Mouse (Mus musculus): ENCODE data around the gene Gm49333. TPM values are rescaled to one million over a fixed set of nuclear protein-coding genes. Genes with fewer than 3 reads are reported as not detected.
A peak's percentile ranks its signal among the peaks of the same experiment; 100 is the strongest.
"Not testable (repeated sequence)": the region's sequence is repeated elsewhere in the genome, so short reads cannot be mapped to it uniquely, and the experiment has no call there.

Gm49333 gene
- polyA plus RNA-seq, 1 experiment from 2014 or later, result not detected

GRCm38 (mm10) chr16:20643911-20644310, 32.5 kb downstream of the Gm49333 start:
- Histone ChIP-seq H3K27ac (replicated peaks; ENCODE audit: low read depth, low read length) (no peak overlapping the region), H3K27me3 (ENCODE audit: control insufficient read depth, insufficient read depth, low read length) (no peaks in the 10 kb centered on the region), H3K36me3 (ENCODE audit: control insufficient read depth, insufficient read depth, low read length) (0 out of 2 replicates have a peak, but pooled peaks cover 11% of the 10 kb centered on the region), H3K4me1 (ENCODE audit: control insufficient read depth, insufficient read depth, low read length) (no peaks in the 10 kb centered on the region), H3K9me3 (ENCODE audit: control insufficient read depth, low read length) (no peaks in the 10 kb centered on the region), H3K9ac (replicated peaks; ENCODE audit: low read length) (no peak overlapping the region), H3K4me2 (ENCODE audit: low read length) (no peak overlapping the region), H3K4me3 (replicated peaks; ENCODE audit: low read depth, low read length) (no peak overlapping the region)
- ATAC-seq (ENCODE audit: low FRiP score, low TSS enrichment) (no peak), DNase-seq (no peak)
- WGBS, result 90% methylated on average over 7 of the region's 7 CpGs

GRCm38 (mm10) chr16:20651076-20651946, 39.9 kb downstream of the Gm49333 start, which contains the start of gene Psmd2:
TSS of gene Psmd2 (plus strand) at chr16:20651652.
- no peaks in the 10 kb centered on the region for H3K9me3 ChIP-seq (ENCODE audit: control insufficient read depth, low read length)
- H3K27ac ChIP-seq (replicated peaks; ENCODE audit: low read depth, low read length), result peak within 1 kb of the TSS; percentile 75
- peaks cover 13% of the 10 kb centered on the region for H3K4me1 ChIP-seq (ENCODE audit: control insufficient read depth, insufficient read depth, low read length)
- DNase-seq (peak; percentile 98), ATAC-seq (ENCODE audit: low FRiP score, low TSS enrichment) (peak; percentile 94)
- peak within 1 kb of the TSS; percentile 78 for H3K9ac ChIP-seq (replicated peaks; ENCODE audit: low read length)
- H3K4me2 ChIP-seq (ENCODE audit: low read length), result peak within 1 kb of the TSS; percentile 79
- H3K4me3 ChIP-seq (replicated peaks; ENCODE audit: low read depth, low read length), result peak within 1 kb of the TSS; percentile 72
- no peaks in the 10 kb centered on the region for H3K27me3 ChIP-seq (ENCODE audit: control insufficient read depth, insufficient read depth, low read length)
- WGBS, result 2% methylated on average over 46 of the region's 46 CpGs
- H3K36me3 ChIP-seq (ENCODE audit: control insufficient read depth, insufficient read depth, low read length), result peaks cover 19% of the 10 kb centered on the region

- Histone ChIP-seq H3K27me3 (ENCODE audit: control insufficient read depth, insufficient read depth, low read length) (no peaks in the 10 kb centered on the region), H3K27ac (replicated peaks; ENCODE audit: low read depth, low read length) (peak overlapping the region; percentile 75; the same call in 1 of the 2 replicates), H3K36me3 (ENCODE audit: control insufficient read depth, insufficient read depth, low read length) (peaks cover 26% of the 10 kb centered on the region), H3K4me1 (ENCODE audit: control insufficient read depth, insufficient read depth, low read length) (peaks cover 13% of the 10 kb centered on the region), H3K9ac (replicated peaks; ENCODE audit: low read length) (peak overlapping the region; percentile 78), H3K9me3 (ENCODE audit: control insufficient read depth, low read length) (no peaks in the 10 kb centered on the region), H3K4me2 (ENCODE audit: low read length) (peak overlapping the region; percentile 79), H3K4me3 (replicated peaks; ENCODE audit: low read depth, low read length) (peak overlapping the region; percentile 72)
- WGBS, result 11% methylated on average over 12 of the region's 12 CpGs
- DNase-seq (no peak), ATAC-seq (ENCODE audit: low FRiP score, low TSS enrichment) (no peak)
Observed at GRCm38 (mm10) chr16:20651947-20652310, 40.5 kb downstream of the Gm49333 start.

GRCm38 (mm10) chr16:20653315-20653714, 41.9 kb downstream of the Gm49333 start:
- H3K36me3 ChIP-seq (ENCODE audit: control insufficient read depth, insufficient read depth, low read length), result peaks cover 40% of the 10 kb centered on the region
- H3K4me2 ChIP-seq (ENCODE audit: low read length), result peak overlapping the region; percentile 79; the same call in 1 of the 2 replicates
- H3K9me3 ChIP-seq (ENCODE audit: control insufficient read depth, low read length), result no peaks in the 10 kb centered on the region
- no peak for ATAC-seq (ENCODE audit: low FRiP score, low TSS enrichment)
- WGBS, result 57% methylated on average over 2 of the region's 2 CpGs
- DNase-seq, result no peak
- H3K4me1 ChIP-seq (ENCODE audit: control insufficient read depth, insufficient read depth, low read length), result peaks cover 13% of the 10 kb centered on the region
- H3K4me3 ChIP-seq (replicated peaks; ENCODE audit: low read depth, low read length), result no peak overlapping the region
- H3K27me3 ChIP-seq (ENCODE audit: control insufficient read depth, insufficient read depth, low read length), result no peaks in the 10 kb centered on the region
- H3K27ac ChIP-seq (replicated peaks; ENCODE audit: low read depth, low read length), result no peak overlapping the region
- H3K9ac ChIP-seq (replicated peaks; ENCODE audit: low read length), result no peak overlapping the region

DNA sequence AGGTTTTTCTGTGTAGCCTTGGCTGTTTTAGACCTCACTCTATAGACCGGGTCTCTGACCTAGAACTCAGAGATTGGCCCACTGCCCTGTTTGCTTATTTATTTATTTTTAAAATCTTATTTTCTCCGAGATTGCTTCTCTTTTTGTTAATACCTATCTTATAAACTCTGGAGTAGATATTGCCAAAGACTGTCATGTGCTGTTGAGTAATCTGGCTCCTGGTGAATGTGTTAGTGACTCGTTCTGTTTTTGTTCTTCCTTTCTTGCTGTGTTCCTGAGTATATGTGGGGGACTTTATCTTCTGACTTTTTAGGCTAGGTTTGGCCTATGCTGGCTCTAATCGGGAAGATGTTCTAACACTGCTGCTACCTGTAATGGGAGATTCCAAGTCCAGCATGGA, 46.3 kb downstream of the Gm49333 start:
- Histone ChIP-seq H3K36me3 (ENCODE audit: control insufficient read depth, insufficient read depth, low read length) (peaks cover 80% of the 10 kb centered on the region), H3K27me3 (ENCODE audit: control insufficient read depth, insufficient read depth, low read length) (no peaks in the 10 kb centered on the region), H3K4me2 (ENCODE audit: low read length) (no peak overlapping the region), H3K9me3 (ENCODE audit: control insufficient read depth, low read length) (no peaks in the 10 kb centered on the region), H3K4me1 (ENCODE audit: control insufficient read depth, insufficient read depth, low read length) (peaks cover 2% of the 10 kb centered on the region), H3K27ac (replicated peaks; ENCODE audit: low read depth, low read length) (no peak overlapping the region), H3K4me3 (replicated peaks; ENCODE audit: low read depth, low read length) (no peak overlapping the region), H3K9ac (replicated peaks; ENCODE audit: low read length) (no peak overlapping the region)
- no peak for DNase-seq
- no peak for ATAC-seq (ENCODE audit: low FRiP score, low TSS enrichment)
- 94% methylated on average over 4 of the region's 4 CpGs for WGBS

GRCm38 (mm10) chr16:20668013-20668412, 56.6 kb downstream of the Gm49333 start, which contains the start of gene Eif4g1:
TSS of gene Eif4g1 (plus strand) at chr16:20668313.
- H3K27ac ChIP-seq (replicated peaks; ENCODE audit: low read depth, low read length), result not testable (repeated sequence)

GRCm38 (mm10) chr16:20670291-20670690, 58.9 kb downstream of the Gm49333 start:
- no peak overlapping the region for H3K27ac ChIP-seq (replicated peaks; ENCODE audit: low read depth, low read length)
- no peaks in the 10 kb centered on the region for H3K27me3 ChIP-seq (ENCODE audit: control insufficient read depth, insufficient read depth, low read length)
- no peaks in the 10 kb centered on the region for H3K9me3 ChIP-seq (ENCODE audit: control insufficient read depth, low read length)
- DNase-seq (no peak), ATAC-seq (ENCODE audit: low FRiP score, low TSS enrichment) (no peak)
- H3K9ac ChIP-seq (replicated peaks; ENCODE audit: low read length), result no peak overlapping the region
- H3K4me2 ChIP-seq (ENCODE audit: low read length), result no peak overlapping the region
- peaks cover 11% of the 10 kb centered on the region for H3K4me1 ChIP-seq (ENCODE audit: control insufficient read depth, insufficient read depth, low read length)
- 93% methylated on average over 3 of the region's 3 CpGs for WGBS
- H3K36me3 ChIP-seq (ENCODE audit: control insufficient read depth, insufficient read depth, low read length), result peaks cover 8% of the 10 kb centered on the region
- no peak overlapping the region for H3K4me3 ChIP-seq (replicated peaks; ENCODE audit: low read depth, low read length)

More at GRCm38 (mm10) chr16:20668013-20668412, 56.6 kb downstream of the Gm49333 start, which contains the start of gene Eif4g1:
- not testable (repeated sequence) for H3K9me3 ChIP-seq (ENCODE audit: control insufficient read depth, low read length); ATAC-seq (ENCODE audit: low FRiP score, low TSS enrichment); H3K4me2 ChIP-seq (ENCODE audit: low read length); H3K27me3 ChIP-seq (ENCODE audit: control insufficient read depth, insufficient read depth, low read length); DNase-seq; H3K4me1 ChIP-seq (ENCODE audit: control insufficient read depth, insufficient read depth, low read length); H3K4me3 ChIP-seq (replicated peaks; ENCODE audit: low read depth, low read length); H3K9ac ChIP-seq (replicated peaks; ENCODE audit: low read length)
- WGBS, result 96% methylated on average over 4 of the region's 6 CpGs
- H3K36me3 ChIP-seq (ENCODE audit: control insufficient read depth, insufficient read depth, low read length), result peaks cover 13% of the 10 kb centered on the region

DNA sequence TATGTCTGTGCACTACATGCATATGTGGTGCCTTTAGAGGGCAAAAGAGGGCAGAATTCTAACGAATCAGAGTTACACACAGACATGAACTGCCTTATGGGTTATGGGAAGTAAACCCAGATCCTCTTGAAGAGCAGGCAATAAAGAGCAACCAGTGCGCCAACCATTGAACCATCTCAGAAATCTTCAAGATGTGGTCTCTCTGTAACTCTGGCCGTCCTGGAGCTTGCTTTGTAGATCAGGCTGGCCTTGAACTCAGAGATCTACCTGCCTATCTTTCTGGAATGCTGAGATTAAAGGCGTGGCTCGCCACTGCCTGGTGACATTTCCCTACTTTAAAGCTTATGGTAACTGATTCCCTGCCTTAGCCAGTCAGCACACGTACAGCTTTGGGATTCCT, 60.5 kb downstream of the Gm49333 start:
- H3K27ac ChIP-seq (replicated peaks; ENCODE audit: low read depth, low read length), result no peak overlapping the region
- WGBS, result 25% methylated on average over 6 of the region's 6 CpGs
- ATAC-seq (ENCODE audit: low FRiP score, low TSS enrichment), result no peak

More for the DNA sequence above, 60.5 kb downstream of the Gm49333 start:
- Histone ChIP-seq H3K27me3 (ENCODE audit: control insufficient read depth, insufficient read depth, low read length) (no peaks in the 10 kb centered on the region), H3K4me3 (replicated peaks; ENCODE audit: low read depth, low read length) (peak overlapping the region; percentile 93), H3K9ac (replicated peaks; ENCODE audit: low read length) (no peak overlapping the region), H3K36me3 (ENCODE audit: control insufficient read depth, insufficient read depth, low read length) (peaks cover 21% of the 10 kb centered on the region), H3K9me3 (ENCODE audit: control insufficient read depth, low read length) (no peaks in the 10 kb centered on the region), H3K4me1 (ENCODE audit: control insufficient read depth, insufficient read depth, low read length) (peaks cover 11% of the 10 kb centered on the region), H3K4me2 (ENCODE audit: low read length) (peak overlapping the region; percentile 98)
- DNase-seq, result no peak
